Mouse (Mus musculus): ENCODE results near the gene Rai2.

DNA sequence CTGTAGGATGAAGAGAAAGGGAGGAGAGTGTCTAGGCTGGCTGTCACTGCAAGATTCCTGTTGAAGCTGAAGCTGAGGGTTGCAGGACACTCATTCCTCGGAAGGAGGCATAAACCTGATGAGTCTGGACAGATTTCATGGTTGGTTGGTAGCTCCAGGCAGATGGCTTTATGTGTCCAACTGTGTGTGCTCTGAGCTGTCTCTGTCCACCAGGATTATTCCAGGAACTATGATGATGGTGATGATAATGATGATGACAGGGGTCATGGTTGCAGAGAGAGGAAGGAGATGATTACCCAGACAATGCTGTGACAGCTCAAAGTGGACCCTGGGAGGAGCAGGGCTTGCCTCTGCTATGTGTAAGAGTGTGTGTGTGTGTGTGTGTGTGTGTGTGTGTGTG, 22.5 kb downstream of the Rai2 start:
- TF ChIP-seq POLR2A (IDR thresholded peaks at IDR 0.05; ENCODE audit: borderline replicate concordance, low read depth, low read length) (no peak), CTCF (IDR thresholded peaks at IDR 0.05; ENCODE audit: low read depth, low read length) (no peak)

Measured in bone marrow macrophage, adult 2 months (primary cell).